Mouse (Mus musculus) c-Kit-positive CD71-positive TER-119-negative erythroid progenitor cells, embryonic 14.5 days (primary cell): ENCODE data around the gene Ms4a5.
"Not testable (repeated sequence)": the region's sequence is repeated elsewhere in the genome, so short reads cannot be mapped to it uniquely, and the experiment has no call there.

Experiments used
- DNase-seq: peaks from one replicate; pipeline ENCODE4 v3.0.0-alpha.2; 2013; ENCODE audit warnings: low read depth

The Ms4a5 gene

DNA sequence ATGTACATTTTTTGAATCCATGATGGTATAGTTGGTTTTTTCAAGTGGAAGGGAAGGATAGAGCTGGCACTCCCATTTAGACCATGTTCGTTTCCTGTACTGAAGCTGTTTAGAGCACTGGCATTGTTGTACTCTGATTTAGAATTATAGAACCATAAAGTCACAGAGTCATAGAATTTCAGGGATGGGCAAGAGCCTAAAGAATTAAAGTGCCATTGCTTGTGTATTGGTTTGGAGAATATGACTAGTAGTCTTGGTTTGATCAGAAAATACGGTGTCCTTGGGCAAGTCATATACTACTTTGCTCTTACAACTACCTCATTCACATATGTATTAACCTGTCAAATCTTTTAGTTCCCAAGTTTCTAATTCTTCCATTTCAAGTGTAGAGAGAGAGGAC, at the start of gene Ms4a5:
Gene Ms4a5 (minus strand): TSS at position 101 of the 400 bp plus-strand sequence.
- DNase-seq, result no peak

DNA sequence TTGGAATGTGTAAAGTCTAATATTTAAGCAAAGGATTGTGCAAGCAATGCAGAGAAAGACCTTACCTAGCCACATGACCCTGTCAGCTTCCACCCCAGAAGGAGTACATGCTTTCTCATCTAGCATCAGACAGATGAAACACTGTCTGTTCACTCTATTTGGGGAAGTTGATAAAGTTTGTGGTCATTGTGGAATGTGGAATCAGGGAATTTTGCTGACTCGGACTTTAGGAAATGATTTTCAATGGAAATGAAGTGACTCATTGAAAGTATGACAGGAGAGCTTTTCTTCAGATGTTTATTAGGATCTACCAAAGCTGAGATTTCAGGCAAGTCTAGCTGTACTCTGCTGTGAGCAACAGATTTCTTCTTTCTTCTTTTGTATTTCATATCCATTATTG, 37.5 kb upstream of the Ms4a5 start:
- no peak for DNase-seq

DNA sequence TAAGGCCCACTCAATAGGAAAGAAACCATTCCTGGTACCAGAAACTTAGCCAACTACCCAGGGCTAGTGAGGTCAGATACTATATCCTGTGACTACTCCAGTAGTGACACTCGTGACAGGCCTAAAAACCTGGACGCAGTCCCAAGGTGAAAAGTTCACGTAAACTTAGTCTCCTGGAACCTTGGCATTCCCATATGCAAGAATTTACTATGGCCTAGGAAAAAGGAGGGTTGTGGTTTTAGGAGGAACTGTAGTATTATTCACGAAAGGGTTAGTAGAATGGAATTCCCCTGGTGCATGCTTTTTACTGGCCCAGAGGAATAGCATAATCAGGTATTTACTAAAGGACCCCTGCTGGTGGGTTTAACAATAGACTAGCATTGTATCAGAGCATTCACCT, 33.1 kb upstream of the Ms4a5 start:
- DNase-seq, result no peak

DNA sequence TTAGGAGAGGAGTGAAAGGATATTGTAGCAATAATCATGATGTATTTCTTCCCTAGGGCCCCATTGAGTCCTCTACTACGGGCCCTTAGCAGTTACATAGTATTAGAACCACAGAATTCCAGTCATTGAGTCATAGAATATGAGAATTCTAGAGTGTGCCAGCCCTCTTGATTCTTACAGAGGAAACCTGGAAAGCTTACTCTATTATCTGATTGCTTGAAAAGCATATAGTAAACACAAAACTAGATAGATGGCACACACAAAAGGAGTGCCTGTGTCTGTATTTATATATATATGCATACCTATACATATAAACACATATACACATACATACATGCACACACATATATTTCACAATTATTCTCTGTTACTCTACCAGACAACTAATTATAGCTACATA, 30.7 kb upstream of the Ms4a5 start, which contains the start of gene Ms4a14:
Gene Ms4a14 (minus strand): TSS at position 101 of the 400 bp plus-strand sequence.
- no peak for DNase-seq

DNA sequence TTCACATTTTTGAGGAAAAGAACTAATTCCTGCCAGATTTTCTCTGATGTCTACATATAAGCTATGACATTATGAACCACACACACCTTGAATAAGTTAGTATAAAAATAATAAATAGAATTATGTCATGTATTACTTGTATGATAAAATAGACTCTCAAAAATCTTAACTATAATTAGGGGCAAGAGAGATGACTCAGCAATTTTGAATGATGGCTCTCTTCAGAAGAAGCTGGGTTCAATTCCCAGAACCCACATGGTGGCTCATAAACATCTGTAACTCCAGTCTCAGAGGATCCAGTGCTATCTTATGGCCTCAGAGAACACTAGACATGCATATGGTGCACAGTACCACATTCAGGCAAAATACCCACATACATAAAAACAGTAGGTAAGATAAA, 25.2 kb upstream of the Ms4a5 start:
- no peak for DNase-seq

DNA sequence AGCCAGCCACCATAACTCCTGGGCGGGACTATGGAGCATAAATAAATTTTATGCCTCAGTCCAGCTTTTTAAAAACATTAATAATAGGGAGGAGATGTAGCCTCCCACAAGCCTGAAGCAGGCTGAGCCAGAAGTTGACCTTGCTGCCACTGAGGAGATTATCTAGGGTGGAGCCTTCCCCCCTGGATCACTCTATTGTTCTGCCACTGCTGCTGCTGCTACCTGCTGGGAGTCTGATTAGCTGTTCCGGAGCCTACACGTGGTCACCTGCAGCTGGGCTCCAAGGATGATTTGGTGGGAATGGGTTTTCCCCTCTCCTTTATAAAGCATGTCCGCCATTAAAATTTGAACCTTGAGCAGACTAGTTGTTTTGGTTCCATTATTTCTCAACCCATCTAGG, 15.9 kb upstream of the Ms4a5 start:
- DNase-seq, result not testable (repeated sequence)

DNA sequence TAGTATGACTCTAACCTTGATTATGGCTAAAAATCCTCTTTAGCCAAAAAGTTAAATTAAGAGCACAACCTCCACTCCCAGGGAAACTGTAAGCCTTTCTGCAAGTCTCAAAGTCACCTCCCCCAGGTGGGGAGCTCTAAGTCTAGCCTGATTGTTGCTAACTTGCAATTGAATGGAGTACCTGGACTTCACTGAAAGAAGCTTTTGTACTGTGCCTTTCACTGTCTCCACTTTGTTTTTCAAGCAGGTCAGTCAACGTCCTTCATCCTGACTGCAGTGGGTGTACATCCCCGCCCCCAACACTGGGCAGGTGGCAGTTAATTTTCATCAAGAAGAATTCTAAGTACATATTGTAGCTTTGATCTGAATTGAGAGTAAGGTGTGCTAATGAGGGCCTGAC, 15.3 kb upstream of the Ms4a5 start:
- DNase-seq, result no peak

DNA sequence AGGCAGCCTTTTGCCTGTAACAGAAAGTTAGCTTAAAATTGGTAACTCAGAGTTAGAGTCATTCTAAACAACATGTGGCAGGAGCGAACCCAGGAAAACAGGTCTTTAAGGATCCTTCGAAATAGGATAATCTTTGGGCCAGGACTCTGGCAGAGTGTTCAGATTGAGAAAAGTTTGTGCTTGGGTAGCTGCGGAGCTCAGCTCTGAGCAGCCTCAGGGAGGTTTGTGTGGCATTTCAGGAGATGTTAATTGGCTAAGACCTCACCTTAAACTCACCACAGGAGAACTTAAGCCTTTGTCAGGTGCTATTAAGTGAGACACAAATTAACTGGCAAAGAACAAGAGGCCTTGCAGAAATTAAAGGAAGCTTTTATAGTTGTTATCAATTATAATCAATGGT, 9.9 kb upstream of the Ms4a5 start:
- DNase-seq, result not testable (repeated sequence)

DNA sequence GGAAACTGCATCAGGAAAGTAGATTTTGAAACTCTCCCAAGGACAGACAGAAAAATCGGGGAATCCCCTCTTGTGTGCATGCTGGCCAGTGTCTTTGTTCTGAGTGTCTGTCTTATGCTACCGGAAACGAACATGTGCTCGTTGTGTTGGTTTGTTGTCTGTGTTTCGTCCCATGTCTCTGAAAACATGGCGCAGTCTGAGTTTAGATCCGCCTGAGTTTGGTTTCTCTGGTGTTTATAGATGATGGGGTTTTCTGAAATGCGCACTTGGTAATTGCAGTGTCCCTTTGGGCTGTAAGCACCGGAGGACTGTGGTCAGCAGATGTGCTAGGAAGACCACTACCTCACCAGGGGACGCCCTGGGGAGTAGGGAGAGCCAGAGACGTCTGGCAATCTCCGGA, 9.3 kb upstream of the Ms4a5 start:
- no peak for DNase-seq

DNA sequence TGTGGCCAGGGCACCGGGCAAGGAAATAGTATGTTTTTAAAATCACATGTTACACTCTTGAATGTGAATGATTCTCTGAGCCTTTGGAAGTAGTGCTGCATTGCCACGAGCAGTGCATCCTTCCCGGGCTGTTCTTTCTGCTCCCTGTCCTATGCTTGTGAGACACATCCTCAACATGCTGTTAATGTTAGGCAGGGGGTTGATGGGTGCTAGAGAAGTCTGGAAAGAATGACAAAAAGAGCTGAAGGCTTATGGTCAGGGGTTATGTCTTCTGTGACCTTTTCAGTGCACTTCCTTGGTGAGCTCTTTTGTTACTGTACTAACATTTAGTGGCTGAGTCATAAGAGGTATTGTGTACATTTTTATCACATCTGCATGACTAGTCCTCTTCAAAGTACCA, 3.5 kb downstream of the Ms4a5 start:
- no peak for DNase-seq

DNA sequence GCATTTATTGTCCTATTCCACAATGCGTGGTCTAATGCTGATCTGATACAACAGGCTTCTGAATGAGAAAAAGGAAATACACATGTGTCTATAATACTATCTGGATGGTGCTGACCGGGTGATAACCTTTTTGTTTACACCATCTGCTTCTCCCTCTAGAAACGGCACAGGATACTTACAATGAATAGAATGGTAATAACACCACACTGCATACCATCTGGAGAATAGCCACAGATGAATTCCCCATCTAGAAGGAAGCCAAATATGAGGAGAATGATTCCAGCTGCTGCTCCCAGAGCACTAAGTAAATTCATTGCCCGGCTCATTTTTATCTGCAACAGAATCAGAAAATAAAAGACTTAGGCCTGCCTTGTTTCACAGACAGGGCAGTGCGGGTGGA, 7.2 kb downstream of the Ms4a5 start:
- DNase-seq, result no peak

DNA sequence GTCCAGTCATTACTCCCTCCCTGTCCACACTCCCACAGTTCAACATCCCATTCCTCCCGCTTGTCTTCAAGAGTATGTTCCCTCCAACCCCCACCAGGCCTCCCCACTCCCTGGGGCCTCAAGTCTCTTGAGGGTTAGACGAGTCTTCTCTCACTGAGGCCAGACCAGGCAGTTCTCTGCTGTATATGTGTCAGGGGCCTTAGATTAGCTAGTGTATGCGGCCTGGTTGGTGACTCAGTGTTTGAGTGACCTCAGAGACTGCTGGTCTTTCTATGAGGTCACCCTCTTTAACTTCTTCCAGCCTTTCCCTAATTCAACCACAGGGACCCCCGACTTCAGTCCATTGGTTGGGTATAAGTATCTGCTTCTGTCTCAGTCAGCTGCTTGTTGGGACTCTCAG, 16.7 kb downstream of the Ms4a5 start:
- DNase-seq, result no peak

DNA sequence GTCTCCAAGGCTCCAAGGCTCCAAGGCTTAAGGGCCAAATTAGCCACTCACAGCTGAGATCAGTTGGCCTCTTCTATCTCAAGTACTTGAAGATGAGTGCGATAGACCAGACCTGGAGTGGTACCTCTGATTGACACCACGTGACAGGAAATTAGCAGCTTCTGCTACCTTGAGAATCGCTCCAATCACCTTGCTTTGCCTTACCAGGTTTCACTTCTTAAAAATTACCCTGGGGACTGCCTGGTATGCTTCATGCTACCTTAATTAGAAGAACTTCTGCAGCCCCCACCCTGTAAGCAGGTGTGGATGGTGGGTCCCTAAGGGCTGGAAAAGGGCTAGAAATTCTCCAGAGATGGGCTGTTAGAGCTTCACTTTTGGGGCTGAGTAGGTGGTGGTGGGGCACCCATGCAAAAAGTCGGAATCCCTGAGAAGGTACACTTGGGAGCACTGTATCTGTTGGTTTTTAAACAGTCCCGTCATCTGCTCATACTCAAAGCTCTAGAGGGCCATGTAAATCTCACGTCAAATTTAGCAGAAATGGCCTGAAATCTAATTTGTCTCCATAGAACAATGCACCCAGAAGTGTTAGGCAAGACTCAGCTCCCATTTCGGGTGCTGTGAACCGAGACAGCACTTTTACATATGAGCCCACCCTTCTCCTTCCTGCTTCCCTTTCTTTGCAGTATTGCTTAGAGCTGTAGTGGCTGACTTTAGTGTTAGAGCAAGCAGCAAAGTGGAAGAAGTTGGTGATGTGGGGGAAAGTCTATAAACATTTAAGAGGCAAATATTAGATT, 17.4 kb downstream of the Ms4a5 start, which contains the start of gene Ms4a1:
Gene Ms4a1 (minus strand): TSS at position 190 of the 794 bp plus-strand sequence.
- no peak for DNase-seq

DNA sequence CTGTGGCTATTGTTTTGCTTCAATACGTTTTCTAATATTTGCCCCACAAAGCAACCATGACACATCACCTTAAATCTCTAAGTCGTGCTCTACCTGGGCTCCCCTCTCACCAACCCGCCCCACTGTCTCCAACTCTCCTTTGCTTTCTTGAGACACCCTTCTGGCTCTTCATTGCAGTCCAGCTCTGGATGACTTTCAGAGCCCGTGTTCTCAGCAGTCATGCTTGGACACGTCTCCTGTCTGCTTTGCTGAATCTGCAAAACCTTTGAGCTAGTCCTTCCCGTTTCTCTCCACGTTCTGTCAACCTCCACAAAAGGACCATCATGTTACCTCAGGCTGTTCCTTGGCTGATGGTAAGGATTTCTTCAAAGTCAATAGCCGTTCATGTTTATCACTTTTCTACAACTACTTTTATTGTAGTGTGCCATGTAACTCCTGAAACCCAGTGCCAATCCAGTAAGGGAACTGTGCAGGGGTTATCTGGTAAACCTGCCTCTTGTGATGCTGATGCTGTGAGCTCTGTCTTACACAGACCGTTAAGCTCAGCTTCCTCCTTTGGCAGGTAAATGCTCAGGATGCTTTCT, 19.0 kb downstream of the Ms4a5 start:
- DNase-seq, result no peak

DNA sequence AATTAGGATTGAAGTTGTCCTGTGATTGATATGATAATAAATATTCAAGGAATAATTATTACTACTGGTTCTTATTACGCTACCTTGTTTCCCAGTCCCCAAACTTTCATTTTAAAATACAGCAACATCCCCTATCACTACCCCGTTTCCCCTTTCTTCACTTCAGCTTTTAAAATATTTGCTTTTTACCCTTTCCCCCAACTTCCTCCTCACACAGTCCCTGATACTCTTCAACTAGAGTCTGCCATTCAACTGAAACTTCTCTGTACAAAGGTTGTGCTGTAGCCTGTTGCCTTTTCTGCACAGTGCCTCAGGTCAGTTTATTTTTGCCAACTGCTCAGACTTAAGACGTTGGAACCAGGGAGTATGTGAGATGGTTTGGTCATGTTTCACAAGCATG, 20.1 kb downstream of the Ms4a5 start:
- DNase-seq, result no peak

DNA sequence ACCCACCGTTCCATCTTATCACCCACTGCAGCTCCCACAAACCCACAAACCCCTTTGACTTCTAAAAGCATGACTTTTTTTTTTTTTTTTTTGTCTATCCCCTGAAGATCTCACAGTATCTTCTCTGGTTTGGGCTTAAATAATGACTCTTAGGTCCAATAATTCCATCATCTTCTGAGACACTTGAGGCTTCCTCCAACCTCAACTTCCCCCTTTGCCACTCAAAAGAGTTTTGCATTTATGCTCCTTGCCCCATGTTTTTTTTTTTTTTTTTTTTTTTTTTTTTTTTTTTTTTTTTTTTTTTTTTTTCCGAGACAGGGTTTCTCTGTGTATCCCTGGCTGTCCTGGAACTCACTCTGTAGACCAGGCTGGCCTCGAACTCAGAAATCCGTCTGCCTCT, 20.7 kb downstream of the Ms4a5 start:
- not testable (repeated sequence) for DNase-seq

DNA sequence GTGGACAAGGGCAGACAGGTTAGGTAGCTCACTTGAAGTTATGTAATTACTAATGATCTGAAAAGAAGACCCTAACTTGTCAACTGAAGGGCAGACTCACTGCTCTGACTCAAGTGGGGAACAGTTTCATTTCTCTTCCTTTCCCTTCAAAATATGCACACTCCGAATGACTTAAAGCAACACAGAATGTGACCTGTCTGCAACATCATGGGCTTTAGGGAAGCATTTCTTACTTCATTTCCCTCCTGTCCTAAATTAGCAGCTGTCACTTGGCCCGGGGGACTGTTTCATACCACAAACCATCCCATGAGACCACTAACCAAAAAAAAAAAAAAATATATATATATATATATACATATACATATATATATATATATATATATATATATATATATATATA, 22.2 kb downstream of the Ms4a5 start:
- DNase-seq, result no peak

DNA sequence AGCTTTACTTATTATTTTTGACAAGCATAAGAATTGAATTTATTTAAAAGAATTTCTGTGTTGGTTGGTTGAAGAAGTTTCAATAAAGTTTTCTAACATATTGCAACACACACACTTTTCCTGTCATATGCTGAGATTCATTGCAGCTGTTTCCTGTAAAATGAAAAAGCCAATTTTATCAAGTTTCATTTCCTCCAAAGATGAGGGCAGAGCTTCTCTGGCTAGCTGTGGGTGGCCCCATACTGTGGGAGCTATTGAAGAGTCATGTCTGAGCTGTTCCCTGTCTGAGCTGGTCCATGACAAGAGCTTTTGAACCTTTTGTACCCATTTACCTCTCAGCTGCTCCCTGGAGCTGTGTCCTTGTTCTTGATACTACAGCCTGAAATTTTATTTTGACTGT, 39.4 kb downstream of the Ms4a5 start:
- DNase-seq, result no peak

DNA sequence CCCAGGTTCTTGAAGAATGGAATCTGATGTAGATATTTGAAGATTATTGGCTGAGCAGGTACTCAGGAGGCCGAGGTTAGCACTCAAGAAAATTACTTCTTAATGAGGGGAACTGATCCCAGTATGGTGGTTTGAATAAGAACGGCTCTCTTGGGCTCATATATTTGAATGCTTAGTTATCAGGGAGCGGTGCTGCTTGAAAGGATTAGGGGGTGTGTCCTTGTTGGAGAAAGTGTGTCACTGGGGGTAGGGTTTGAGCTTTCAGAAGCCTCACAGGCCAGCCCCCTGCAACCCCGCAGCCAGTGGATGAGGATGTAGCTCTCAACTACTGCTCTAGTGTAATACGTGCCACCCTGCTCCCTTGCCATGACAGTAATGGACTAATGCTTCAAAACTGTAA, 41.1 kb downstream of the Ms4a5 start:
- DNase-seq, result no peak

DNA sequence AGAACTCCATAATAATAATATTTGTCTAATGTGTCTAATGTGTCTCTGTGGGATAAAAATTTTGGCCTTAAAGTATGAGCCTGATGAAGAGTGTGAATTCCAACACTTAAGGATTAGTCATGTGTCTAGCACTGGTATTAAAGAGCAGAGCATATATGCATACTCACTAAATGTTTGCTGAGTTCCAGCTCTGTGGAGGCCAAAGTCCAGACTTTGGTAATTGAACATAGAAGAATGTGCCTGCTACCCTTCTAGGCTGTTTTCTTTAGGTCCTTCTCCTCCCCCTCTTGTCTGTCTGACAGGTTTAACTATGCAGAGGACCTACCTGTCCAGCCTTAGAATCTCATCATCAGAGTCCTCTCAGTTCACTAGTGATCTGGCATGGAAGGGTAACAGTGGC, 47.9 kb downstream of the Ms4a5 start:
- no peak for DNase-seq

DNA sequence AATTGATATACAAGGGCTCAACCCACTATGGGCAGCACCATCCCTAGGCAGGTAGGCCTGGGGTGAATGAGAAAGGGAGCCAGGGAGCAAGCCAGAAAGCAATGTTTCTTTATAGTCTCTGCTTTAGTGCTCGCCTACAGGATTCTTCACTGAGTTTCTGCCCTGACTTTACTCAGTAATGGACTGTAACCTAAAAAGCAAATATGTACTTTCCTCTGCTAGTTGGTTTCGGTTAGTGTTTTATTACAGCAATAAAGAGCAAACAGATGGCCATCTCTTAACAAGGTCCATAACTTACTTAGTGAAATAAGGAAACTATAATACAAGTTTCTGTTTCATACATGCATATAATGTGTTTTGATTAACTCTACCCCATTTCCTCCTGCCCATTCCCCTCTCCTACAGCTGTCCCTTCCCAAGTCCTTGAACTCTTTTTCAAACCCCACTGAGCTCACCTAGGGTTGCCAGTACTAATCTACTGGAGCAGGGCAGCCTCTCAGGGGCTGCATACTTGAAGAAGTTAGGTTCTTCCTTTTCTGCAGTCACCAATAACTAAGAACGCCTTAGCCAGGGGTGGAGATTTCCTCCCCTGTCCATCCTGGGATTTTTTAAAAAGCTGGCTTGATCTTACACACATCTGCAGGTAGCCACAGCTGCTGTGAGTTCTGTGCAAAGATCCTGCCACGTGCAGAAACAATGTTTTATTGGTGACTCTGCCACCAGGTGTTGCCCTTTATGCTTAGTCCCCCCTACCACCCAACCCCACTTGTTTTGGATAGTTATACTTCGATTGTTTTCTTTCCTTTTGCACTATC, 48.5 kb downstream of the Ms4a5 start:
- no peak for DNase-seq

DNA sequence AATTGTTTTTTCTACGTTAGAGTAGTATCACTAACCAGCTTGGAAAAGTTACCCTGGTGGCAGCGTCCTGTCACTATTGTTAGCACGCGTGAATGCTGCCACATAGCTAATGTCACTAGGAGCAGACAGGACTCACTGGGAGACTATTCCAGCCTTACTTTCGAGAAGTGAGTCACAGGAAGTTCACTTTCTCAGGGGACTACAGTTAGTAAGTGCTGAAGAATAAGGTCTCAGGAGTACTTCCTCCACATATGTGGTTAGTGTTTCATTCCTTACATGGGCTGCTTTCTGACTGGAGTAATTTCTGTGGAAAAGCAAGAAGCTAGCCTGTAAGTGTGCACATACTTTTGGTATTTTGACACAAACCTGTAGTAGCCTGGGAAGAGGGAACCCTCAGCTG, 49.4 kb downstream of the Ms4a5 start:
- no peak for DNase-seq

DNA sequence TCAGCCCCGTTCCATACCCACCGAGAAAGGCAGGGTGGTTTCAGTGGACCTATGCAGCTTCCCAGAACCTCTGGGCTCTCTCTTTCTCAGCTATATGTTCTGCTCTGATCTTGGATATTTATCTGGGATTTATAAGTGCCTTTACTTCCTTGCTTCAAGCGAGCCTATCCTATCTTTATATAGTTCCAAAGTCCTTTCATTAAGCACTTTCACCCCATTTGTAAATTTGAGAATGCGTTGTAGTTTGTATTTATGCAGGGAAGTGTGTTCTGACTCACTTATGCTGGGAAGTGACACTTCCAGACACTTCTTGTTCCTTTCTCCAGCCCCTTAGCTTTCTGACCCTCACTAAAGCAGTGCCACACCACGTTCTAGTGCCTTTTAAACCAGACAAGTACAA, 51.3 kb downstream of the Ms4a5 start, which contains the start of gene Ms4a12:
Gene Ms4a12 (minus strand): TSS at position 101 of the 400 bp plus-strand sequence.
- no peak for DNase-seq
